Mouse (Mus musculus) ES-E14 (cell line): ENCODE results near the gene Cnpy4. TPM values are rescaled to one million over a fixed set of nuclear protein-coding genes. Genes with fewer than 3 reads are reported as not detected.

Source experiments
- DNase-seq: peaks from one replicate; pipeline ENCODE4 v3.0.0-alpha.2; 2013; ENCODE audit warnings: low read depth, low spot score
- H3K27ac ChIP-seq: 2 replicates; pipeline ENCODE4 v1.5.1; 2012; ENCODE audit warnings: low read depth, mild to moderate bottlenecking, low read length, moderate library complexity, mixed read lengths; ENCODE audit not compliant: poor library complexity, insufficient read depth, severe bottlenecking
- H3K36me3 ChIP-seq: 2 replicates; pipeline ENCODE4 v1.6.1; 2012; ENCODE audit warnings: mild to moderate bottlenecking, low read length, moderate library complexity, mixed read lengths; ENCODE audit not compliant: control insufficient read depth, poor library complexity, insufficient read depth, severe bottlenecking
- H3K4me1 ChIP-seq, 2 experiments: fragments of 150-350 bp in 1 of 2; sonication (generic) in 1 of 2; 2 replicates each; pipeline ENCODE4 v1.6.1; 2012; ENCODE audit warnings: low read length in 2 of 2, mild to moderate bottlenecking in 1 of 2, mixed read lengths in 1 of 2; ENCODE audit not compliant: control insufficient read depth in 2 of 2, insufficient read depth in 2 of 2, poor library complexity in 1 of 2
- H3K4me3 ChIP-seq, 2 experiments: fragments of 150-350 bp in 1 of 2; sonication (generic) in 1 of 2; 2 replicates each; pipeline ENCODE4 v1.5.1; 2012; ENCODE audit warnings: low read length in 2 of 2, low read depth in 1 of 2, mild to moderate bottlenecking in 1 of 2, mixed read lengths in 1 of 2; ENCODE audit not compliant: insufficient read depth in 1 of 2, poor library complexity in 1 of 2, severe bottlenecking in 1 of 2
- H3K9ac ChIP-seq: 2 replicates; pipeline ENCODE4 v1.6.1; 2012; ENCODE audit warnings: low read depth, mild to moderate bottlenecking, low read length, mixed read lengths; ENCODE audit not compliant: poor library complexity, insufficient read depth, severe bottlenecking
- H3K9me3 ChIP-seq: fragments of 150-350 bp; sonication (generic); 2 replicates; pipeline ENCODE4 v1.6.1; 2012; ENCODE audit warnings: low read depth, mild to moderate bottlenecking, low read length; ENCODE audit not compliant: control insufficient read depth, insufficient read depth
- CHD2 ChIP-seq: IDR thresholded peaks from 2 replicates; pipeline ENCODE4 v1.6.1; 2014; ENCODE audit warnings: mild to moderate bottlenecking, low read depth, low read length, inconsistent platforms
- HCFC1 ChIP-seq: IDR thresholded peaks from 2 replicates; pipeline ENCODE4 v1.6.1; 2012; ENCODE audit warnings: low read length, inconsistent platforms, borderline replicate concordance; ENCODE audit not compliant: insufficient read depth
- MAFK ChIP-seq: IDR thresholded peaks from 2 replicates; pipeline ENCODE4 v1.6.1; 2014; ENCODE audit warnings: mild to moderate bottlenecking, low read depth, low read length, inconsistent platforms; ENCODE audit not compliant: insufficient read depth
- ZC3H11A ChIP-seq: IDR thresholded peaks from 2 replicates; pipeline ENCODE4 v1.6.1; 2012; ENCODE audit warnings: low read depth, mild to moderate bottlenecking, inconsistent platforms, low read length, borderline replicate concordance
- ZNF384 ChIP-seq: IDR thresholded peaks from 2 replicates; pipeline ENCODE4 v1.6.1; 2012; ENCODE audit warnings: low read depth, low read length, inconsistent platforms
- in situ Hi-C, 2 experiments: fragments of 600-800 bp; cut with MboI; formaldehyde crosslinking; loops; one replicate each; pipeline ENCODE4 v1.15.1; 2025; ENCODE audit warnings: low sequenced_read_pairs in 2 of 2, inconsistent platforms in 1 of 2; ENCODE audit not compliant: unreplicated experiment in 2 of 2
- total RNA-seq: library from RNA; depleted of rRNA; stranded (reverse); fragments of 300-350 nt; gene quantifications from 2 replicates; pipeline ENCODE4 v1.2.3, GENCODE M21; 2012

Gene Cnpy4
- total RNA-seq, 1 experiment = 43.5 TPM

DNA sequence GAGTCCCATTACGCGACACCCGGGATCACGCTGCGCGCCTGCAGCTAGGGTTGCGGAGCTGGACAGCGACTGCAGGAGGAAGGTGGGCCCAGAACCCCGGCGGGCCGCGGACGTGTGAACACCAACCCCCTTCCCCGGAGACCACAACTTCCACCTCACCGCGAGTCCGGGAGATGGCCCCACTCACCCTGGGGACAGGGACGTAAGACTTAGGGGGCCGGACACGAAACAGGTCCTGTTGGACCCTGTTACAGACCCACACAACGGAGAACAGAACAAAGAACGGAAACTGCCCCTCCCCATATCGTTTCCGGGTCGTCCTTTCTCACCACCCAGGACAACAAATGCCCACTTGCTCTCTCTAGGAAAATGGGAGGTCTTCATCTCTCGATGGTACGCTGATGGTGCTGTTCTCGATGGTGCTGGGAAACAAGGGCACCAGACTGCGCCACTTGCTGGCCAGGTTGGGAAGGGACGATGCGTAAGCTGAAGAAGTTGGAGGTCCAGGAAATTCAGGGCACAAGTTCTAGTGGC is 31.8 kb upstream of the Cnpy4 start, which contains the start of gene Zfp113:
Gene Zfp113 (minus strand): TSS at position 302 of the 534 bp plus-strand sequence.
- no peak for TF ChIP-seq ZC3H11A
- no peak for TF ChIP-seq ZNF384
- TF ChIP-seq CHD2 = 0 out of 2 replicates have a peak, but pooled peaks have one; percentile 12
- TF ChIP-seq MAFK = 0 out of 2 replicates have a peak, but pooled peaks have one; percentile 15
- peak; percentile 76 for TF ChIP-seq HCFC1
- H3K27ac ChIP-seq = no peak within 1 kb of the TSS
- peaks cover 2% of the 10 kb centered on the region; the same call in 1 of the 2 replicates for H3K36me3 ChIP-seq
- peak; percentile 95 for DNase-seq
- no peaks in the 10 kb centered on the region for H3K9me3 ChIP-seq
- in situ Hi-C loops = no loop called here
- peak within 1 kb of the TSS; percentile 89 to 98 for H3K4me3 ChIP-seq
- H3K4me1 ChIP-seq = peaks cover 0 to 2% of the 10 kb centered on the region in 2 experiments; a peak in 1 of 4 replicates
- peak within 1 kb of the TSS; percentile 78 for H3K9ac ChIP-seq

DNA sequence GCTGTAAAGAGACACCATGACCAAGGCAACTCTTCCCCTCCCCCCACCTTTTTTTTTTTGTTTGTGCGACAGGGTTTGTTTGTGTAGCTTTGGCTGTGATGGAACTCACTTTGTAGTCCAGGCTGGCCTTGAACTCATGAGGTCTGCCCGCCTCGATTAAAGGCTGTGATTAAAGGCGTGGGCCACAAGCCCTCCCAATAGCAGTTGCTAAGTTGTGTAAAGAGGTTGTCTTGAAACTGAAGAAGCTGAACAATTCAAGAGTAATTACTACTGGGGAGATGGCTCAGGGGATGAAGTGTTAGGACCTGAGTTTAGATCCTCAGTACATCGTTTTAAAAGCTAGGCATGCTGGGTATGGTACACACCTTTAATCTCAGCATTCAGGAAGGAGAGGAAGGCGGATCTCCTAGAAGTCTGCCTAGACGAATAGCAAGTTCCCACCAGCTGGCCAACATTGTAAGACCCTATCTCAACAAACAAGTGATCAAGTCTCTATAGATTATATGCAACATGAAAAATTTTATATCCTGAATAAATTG is 27.0 kb upstream of the Cnpy4 start:
- H3K36me3 ChIP-seq = peaks cover 27% of the 10 kb centered on the region
- no peaks in the 10 kb centered on the region for H3K9me3 ChIP-seq
- in situ Hi-C loops = loop anchor here in 1 of 2 experiments (10.0 kb wide), 1 partner anchor 375 kb away; the partner anchor contains the start of genes Mepce and Zcwpw1
- H3K27ac ChIP-seq = peak overlapping the region; percentile 34; the same call in 1 of the 2 replicates
- TF ChIP-seq ZNF384 = peak; percentile 82; the same call in 1 of the 2 replicates
- no peak for TF ChIP-seq ZC3H11A
- no peak for DNase-seq
- H3K9ac ChIP-seq = no peak overlapping the region; the same call in 1 of the 2 replicates
- peaks cover 0 to 8% of the 10 kb centered on the region in 2 experiments; a peak in 1 of 4 replicates for H3K4me1 ChIP-seq
- H3K4me3 ChIP-seq = peak overlapping the region; percentile 37 to 87; a peak in 2 of 4 replicates

DNA sequence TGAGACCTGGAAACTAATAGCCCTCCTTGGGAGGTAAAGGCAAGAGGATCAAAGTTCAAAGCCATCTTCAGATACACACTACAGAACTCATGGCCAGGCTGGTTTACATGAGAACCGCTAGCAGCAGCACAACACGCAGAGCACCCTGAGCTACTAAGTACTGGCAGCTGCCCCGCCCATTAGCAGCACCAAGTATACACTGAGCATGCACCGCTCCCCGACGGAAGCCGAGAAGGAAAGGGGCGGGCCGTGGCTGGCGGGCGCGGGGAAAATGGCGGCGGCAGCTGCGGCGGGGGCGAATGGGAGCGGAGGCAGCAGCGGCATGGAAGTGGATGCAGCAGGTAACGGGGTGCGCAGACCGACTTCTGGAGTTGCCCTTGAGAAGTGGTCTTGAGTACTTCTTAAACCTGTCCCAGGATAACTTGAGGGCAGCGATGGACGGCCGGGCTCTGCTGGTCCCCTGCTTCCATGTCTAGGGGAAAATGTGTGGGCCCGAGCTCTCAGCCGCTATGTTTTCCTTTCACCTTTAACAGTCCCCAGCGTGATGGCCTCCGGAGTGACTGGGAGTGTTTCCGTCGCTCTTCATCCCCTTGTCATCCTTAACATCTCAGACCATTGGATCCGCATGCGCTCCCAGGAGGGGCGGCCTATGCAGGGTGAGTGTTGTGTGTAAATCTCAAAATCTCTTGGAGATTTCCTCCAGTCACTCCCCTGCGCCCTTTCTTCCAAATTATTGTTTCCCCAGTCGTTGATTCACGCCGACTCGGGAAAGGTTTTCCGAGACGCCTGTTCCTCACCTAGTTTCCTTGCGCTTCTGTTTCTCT is 26.2 kb upstream of the Cnpy4 start, which contains the start of gene Cops6:
Gene Cops6 (plus strand): TSS at position 230 of the 824 bp plus-strand sequence.
- in situ Hi-C loops = loop anchor here in 1 of 2 experiments (10.0 kb wide), 1 partner anchor 376 kb away; the partner anchor contains the start of genes Mepce and Zcwpw1
- H3K4me3 ChIP-seq = peak within 1 kb of the TSS; percentile 87 to 90
- DNase-seq = peak; percentile 91
- peak within 1 kb of the TSS; percentile 96 for H3K9ac ChIP-seq
- TF ChIP-seq HCFC1 (peak; percentile 79; the same call in 1 of the 2 replicates), ZNF384 (no peak)
- peak within 1 kb of the TSS; percentile 71 for H3K27ac ChIP-seq
- H3K9me3 ChIP-seq = no peaks in the 10 kb centered on the region
- H3K36me3 ChIP-seq = peaks cover 35% of the 10 kb centered on the region
- H3K4me1 ChIP-seq = peaks cover 0 to 11% of the 10 kb centered on the region in 2 experiments; a peak in 1 of 4 replicates

DNA sequence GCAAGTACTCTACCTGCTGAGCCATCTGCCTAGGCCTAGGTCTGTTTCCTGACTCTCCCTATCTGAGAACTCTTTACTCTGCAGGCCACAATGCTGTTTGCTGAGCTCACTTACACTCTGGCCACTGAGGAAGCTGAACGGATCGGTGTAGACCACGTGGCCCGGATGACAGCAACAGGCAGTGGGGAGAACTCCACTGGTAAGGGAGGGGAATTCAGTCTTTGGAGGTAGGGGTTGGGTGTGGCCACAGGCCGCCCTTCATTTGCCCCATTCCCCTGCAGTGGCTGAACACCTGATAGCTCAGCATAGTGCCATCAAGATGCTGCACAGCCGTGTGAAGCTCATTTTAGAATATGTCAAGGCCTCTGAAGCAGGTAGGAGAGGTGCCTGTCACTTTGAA is 24.2 kb upstream of the Cnpy4 start:
- Histone ChIP-seq H3K9ac (no peak overlapping the region; the same call in 1 of the 2 replicates), H3K27ac (no peak overlapping the region), H3K36me3 (peaks cover 53% of the 10 kb centered on the region), H3K4me1 (peaks cover 0 to 13% of the 10 kb centered on the region in 2 experiments; a peak in 1 of 4 replicates), H3K4me3 (no peak overlapping the region), H3K9me3 (no peaks in the 10 kb centered on the region)
- in situ Hi-C loops = loop anchor here in 1 of 2 experiments (10.0 kb wide), 1 partner anchor 378 kb away; the partner anchor contains the start of genes Mepce and Zcwpw1
- no peak for DNase-seq
- no peak for TF ChIP-seq ZNF384
- no peak for TF ChIP-seq MAFK
- TF ChIP-seq HCFC1 = no peak
- TF ChIP-seq CHD2 = no peak
- no peak for TF ChIP-seq ZC3H11A
